Mouse (Mus musculus) forebrain, embryonic 16.5 days (tissue): ENCODE measurements around the gene Mfge8. TPM values are rescaled to one million over a fixed set of nuclear protein-coding genes. Genes with fewer than 3 reads are reported as not detected.

ENCODE experiments used
- polyA plus RNA-seq: library from polyadenylated mRNA; unstranded; fragments of >200 nt; fragmentation: Nextera tagmentation; extraction: Ambion mirVana; gene quantifications from 2 replicates; pipeline ENCODE4 v1.2.1, GENCODE M21; 2015

Gene Mfge8
- polyA plus RNA-seq, 1 experiment from 2014 or later: 185 TPM

Other genes with a start within 250 kb of the Mfge8 start
- gene Isg20, start 235.6 kb downstream of the Mfge8 start, polyA plus RNA-seq: 2.0 TPM in 2 replicates
- 0.10 and 1.1 TPM in 2 replicates for gene Acan, start 95.6 kb downstream of the Mfge8 start, polyA plus RNA-seq
- gene Hapln3, start 18.0 kb downstream of the Mfge8 start, polyA plus RNA-seq: 1.7 and 3.4 TPM in 2 replicates
- 23.1 and 26.9 TPM in 2 replicates for gene Abhd2, start 124.1 kb upstream of the Mfge8 start, polyA plus RNA-seq
- 71.6 and 94.9 TPM in 2 replicates for gene Rlbp1, start 238.0 kb upstream of the Mfge8 start, polyA plus RNA-seq
- gene Fanci, start 242.9 kb upstream of the Mfge8 start, polyA plus RNA-seq: 6.6 and 6.9 TPM in 2 replicates